Mouse (Mus musculus) embryonic fibroblast, embryonic 13.5 days (primary cell): ENCODE measurements around the gene Slc25a17.

Source experiments
- CTCF ChIP-seq: IDR thresholded peaks from 2 replicates; pipeline ENCODE4 v1.5.1; 2011; ENCODE audit warnings: mild to moderate bottlenecking, control low read depth, low read length, moderate library complexity, borderline replicate concordance; ENCODE audit not compliant: insufficient read depth
- POLR2A ChIP-seq: IDR thresholded peaks from 2 replicates; pipeline ENCODE4 v1.6.1; 2011; ENCODE audit warnings: low read depth, mild to moderate bottlenecking, control low read depth, low read length, moderate library complexity

DNA sequence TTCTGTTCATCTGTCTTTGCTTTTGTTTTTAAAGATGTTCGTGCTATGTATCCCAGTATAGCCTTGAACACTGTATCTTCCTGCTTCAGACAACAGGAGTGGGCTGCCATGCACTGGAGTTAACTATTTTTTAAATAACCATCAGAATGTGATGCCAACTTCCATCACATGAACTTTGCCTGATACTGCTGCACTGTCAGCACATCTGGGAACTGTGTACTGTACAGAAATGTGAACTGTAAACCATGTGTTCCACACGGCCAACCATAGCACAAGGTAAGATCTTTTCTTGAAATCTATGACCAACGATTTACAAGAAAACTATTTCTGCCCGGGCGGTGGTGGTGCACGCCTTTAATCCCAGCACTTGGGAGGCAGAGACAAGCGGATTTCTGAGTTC is 33.1 kb downstream of the Slc25a17 start:
- TF ChIP-seq CTCF: no peak
- no peak for TF ChIP-seq POLR2A
